Mouse (Mus musculus): ENCODE data around the gene Mecom. TPM values are rescaled to one million over a fixed set of nuclear protein-coding genes. Genes with fewer than 3 reads are reported as not detected.

Gene Mecom
- polyA plus RNA-seq, 1 experiment, result not detected

DNA sequence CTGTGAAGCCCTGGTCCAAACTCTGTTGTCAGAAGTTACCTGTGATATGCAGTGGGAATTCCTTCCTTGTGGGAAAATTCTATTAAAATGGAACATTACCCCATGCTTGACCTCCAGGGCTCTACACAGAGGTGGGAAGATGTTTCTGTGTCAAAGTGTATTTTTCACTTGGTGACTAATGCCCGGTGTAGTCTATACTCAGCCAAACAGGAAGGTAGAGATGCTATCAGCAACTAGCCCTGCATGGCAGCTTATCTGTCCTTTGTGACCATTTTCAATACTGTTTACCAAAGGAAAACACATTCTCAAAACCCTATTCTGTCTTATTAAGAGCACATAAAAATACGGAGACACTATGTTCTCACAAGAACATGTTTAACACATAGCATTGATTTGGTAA, 344.0 kb downstream of the Mecom start:
- no peak for TF ChIP-seq GATA1 (IDR thresholded peaks at IDR 0.05; ENCODE audit: low read length)

GRCm38 (mm10) chr3:30198854-30199253, 349.0 kb downstream of the Mecom start:
- TF ChIP-seq GATA1 (IDR thresholded peaks at IDR 0.05; ENCODE audit: low read length), result no peak

DNA sequence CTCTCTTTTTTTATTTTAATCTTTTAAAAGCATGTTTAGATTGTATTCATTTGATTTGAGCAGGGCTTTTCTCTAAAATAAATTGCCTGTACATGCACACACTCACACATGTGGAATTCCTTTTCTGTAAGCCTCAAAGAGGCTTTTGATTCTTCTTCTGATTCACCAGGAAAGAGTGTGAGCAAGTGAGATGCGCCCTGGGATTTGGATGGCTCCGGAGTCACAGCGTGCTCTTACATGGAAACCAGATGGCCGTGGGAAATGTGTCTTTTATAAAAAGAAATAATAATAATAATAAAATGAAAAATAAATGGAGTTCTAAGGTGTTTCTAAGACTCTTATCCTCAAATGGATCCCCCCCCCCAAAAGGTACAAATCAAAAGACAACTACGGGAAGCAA, 349.6 kb downstream of the Mecom start:
- TF ChIP-seq GATA1 (IDR thresholded peaks at IDR 0.05; ENCODE audit: low read length), result no peak

- TF ChIP-seq GATA1 (IDR thresholded peaks at IDR 0.05; ENCODE audit: low read length), result no peak
Observed at GRCm38 (mm10) chr3:30195186-30195585, 352.6 kb downstream of the Mecom start.

DNA sequence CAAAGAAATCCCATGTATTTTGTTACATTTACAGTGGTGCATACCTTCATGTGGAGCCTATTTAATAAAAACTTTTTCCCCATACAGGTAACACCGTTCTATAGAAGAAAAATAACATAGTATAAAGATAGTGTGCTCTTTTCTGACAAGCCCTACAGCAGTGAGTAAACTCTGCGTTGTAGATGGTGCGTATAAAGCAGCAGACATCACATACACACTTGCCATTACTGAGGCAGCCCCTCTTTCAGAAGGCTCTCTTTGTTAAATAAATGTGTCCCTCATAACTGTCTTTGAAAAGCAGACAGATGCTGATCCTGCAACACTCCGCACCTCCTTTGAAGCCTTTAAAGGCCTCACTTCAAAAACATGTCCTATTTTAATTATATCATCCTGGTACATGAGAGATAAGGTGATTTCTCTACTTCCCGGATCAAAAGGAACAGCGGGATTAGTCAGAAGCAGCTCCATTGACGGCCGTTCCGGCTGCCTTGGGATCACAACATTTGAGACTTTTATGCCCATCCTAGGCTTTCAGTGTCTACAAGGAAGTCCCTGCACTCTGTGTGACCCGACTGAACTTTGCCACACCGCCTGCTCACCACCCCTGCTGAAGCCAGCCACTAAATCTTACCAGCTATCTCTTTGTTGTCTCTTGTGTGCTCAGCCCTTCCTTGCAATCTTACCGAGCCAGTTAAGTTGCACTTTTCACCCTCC, 355.4 kb downstream of the Mecom start:
- no peak for TF ChIP-seq GATA1 (IDR thresholded peaks at IDR 0.05; ENCODE audit: low read length)

DNA sequence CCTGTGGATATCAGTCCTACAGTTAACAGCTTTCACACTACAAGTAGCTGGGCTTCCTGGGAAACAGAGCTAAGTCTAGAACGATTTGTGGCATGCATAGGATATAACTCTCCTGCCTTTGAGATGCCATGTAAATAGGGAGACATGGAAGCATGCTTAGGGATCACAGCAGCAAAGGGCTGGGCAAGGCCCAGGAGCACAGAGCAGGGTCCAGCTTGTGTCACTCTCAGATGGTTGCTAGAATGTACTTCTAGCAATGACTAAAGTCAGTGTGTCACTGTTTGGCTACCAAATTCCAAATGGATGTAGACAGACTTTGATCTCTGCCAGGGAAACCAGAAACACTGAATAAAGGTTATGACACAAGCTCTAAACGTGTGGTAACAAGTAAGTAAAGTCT, 358.5 kb downstream of the Mecom start:
- no peak for TF ChIP-seq GATA1 (IDR thresholded peaks at IDR 0.05; ENCODE audit: low read length)

DNA sequence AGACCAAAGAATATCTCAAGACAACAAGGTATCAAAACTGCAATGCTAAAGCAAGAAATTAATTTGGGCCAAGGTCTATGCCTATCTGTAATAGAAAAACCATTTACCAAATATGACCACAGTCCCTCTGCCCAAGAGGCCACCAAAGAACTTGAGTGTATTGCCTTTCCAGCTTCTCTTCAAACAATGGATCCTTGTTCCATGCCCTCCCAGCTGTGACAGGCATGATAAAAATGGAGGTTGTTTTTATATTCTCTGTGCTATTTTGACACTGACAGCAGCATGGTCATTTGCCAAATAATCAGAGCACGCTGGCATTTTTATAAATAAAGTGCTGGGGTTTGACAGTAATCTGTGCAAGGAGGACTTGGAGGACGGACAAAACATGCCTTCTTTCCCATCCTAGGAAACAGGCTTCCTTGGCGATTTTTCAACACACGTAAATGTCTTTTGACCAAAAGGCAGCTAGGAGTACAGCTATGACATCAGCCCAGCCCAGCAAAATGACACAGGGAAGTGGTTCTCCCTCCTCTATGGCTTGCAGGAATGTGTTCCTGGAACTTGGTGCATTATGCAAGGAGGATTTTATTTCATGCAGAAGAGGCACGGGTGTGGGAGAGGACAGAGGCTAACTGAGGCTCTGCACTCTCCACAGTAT, 359.9 kb downstream of the Mecom start:
- no peak for TF ChIP-seq GATA1 (IDR thresholded peaks at IDR 0.05; ENCODE audit: low read length)

- no peak for TF ChIP-seq GATA1 (IDR thresholded peaks at IDR 0.05; ENCODE audit: low read length)
Observed at GRCm38 (mm10) chr3:30181807-30182481, 365.9 kb downstream of the Mecom start.

DNA sequence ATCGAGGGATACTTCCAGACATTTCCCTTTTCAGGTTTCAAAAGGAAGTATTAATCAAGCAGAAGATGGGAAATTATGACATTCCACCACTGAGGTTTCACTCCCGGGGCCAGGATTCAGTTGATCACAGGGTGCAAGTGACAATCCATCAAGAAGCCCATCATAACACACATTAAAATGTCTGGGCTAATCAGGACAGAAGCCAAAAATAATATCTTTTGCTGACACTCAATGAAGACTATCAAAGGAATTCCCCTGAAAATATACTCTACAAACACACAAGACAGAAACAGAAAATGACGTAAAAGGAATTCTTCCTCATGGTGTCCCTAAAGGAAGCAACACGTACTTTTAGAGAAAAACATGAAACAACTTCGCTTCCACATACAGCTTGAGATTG, 371.2 kb downstream of the Mecom start:
- TF ChIP-seq GATA1 (IDR thresholded peaks at IDR 0.05; ENCODE audit: low read length), result no peak

- TF ChIP-seq GATA1 (IDR thresholded peaks at IDR 0.05; ENCODE audit: low read length), result no peak
Observed at GRCm38 (mm10) chr3:30173812-30174211, 374.0 kb downstream of the Mecom start.

DNA sequence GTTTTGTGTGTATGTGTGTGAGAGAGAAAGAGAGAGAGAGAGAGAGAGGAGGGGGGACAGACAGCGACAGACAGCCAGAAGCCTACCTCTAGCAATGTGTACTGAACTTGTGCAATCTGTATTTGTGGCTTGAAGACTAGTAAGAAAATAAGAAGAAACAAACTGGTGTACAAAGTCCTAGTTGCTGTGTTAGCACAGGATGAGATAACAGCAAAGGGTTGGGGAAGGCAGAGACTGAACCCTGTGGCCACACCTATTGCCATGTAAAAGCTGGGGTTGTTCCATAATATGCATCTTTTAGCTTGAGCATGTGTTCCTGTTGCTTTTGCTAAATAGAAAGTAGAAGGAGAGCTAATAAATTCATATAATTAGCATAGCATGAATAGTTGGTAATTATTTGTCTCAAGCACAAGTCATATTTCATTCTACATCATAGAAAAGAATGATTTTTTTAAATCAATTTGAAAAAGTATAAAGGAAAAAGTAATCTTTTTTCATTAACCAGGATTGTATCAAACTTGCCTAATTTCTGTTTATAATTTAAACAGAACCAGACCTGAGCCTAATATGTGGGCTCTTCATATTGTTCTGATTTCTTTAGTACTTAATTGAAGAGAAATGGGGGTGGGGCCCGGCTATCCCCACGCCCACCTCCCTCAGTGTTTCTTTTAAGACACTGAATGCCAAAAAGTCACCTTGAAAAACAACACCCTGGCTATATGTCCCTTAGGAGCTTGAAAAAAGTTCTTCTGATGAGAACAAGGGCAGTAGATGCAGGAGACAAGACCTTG, 379.2 kb downstream of the Mecom start:
- no peak for TF ChIP-seq GATA1 (IDR thresholded peaks at IDR 0.05; ENCODE audit: low read length)

- no peak for TF ChIP-seq GATA1 (IDR thresholded peaks at IDR 0.05; ENCODE audit: low read length)
Observed at GRCm38 (mm10) chr3:30167027-30167426, 380.8 kb downstream of the Mecom start.

GRCm38 (mm10) chr3:30164834-30165233, 383.0 kb downstream of the Mecom start:
- no peak for TF ChIP-seq GATA1 (IDR thresholded peaks at IDR 0.05; ENCODE audit: low read length)

- no peak for TF ChIP-seq GATA1 (IDR thresholded peaks at IDR 0.05; ENCODE audit: low read length)
Observed at GRCm38 (mm10) chr3:30163390-30163789, 384.4 kb downstream of the Mecom start.

DNA sequence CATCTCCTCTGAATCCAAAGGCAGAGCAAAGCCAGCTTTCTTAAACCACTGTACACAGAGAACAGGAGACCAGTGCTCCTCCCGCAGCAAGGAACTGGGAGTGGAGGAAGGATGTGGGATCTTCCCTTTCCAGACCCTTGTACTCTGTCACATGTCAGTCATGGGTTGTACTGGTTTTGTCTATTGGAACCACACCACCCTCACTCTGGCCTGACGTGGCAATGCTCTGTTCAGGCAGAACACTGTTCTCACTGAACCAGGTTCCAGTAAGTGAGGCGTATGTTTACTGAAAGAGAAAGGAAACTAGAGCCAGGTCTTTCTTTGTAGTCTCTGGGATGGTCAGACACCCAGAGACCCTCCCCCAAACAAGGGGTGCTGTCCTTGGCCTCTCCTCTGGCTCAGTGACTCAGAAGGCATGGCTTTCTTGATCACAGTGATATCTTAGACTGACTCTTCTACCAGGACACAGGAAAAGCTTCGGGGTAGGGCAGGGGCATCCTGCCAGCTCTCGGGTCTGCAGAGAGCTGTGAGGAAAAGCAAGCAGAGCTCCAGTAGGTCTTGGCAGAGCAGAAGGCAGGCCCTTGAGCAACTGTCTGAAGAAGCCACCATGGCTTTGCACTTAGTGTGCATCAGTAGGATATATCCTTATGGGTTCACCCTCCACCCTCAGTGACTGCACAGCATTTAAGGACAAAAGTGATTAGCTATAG, 386.7 kb downstream of the Mecom start:
- no peak for TF ChIP-seq GATA1 (IDR thresholded peaks at IDR 0.05; ENCODE audit: low read length)
